Mouse (Mus musculus) lung, postnatal 0 days (tissue): ENCODE measurements at regions not wholly inside any gene's neighbourhood (a gene's known extent, or its start where the extent isn't known, plus 50 kb on each side); places are given as distances from the start of the nearest gene placed in this dataset.

Source experiments
- ATAC-seq: fragments of 200-750 bp; cut with Nextera tagmentation; 2 replicates; pipeline ENCODE4 v1.8.0; 2017; ENCODE audit warnings: moderate library complexity
- DNase-seq: peaks from one replicate; pipeline ENCODE4 v3.0.0-alpha.2; 2016; ENCODE audit warnings: low spot score
- H3K27ac ChIP-seq: fragments of 300-500 bp; sonication (generic); 2 replicates; pipeline ENCODE4 v1.5.1; 2014; ENCODE audit warnings: antibody characterized with exemption, mild to moderate bottlenecking, low read length, mixed read lengths
- H3K27me3 ChIP-seq: fragments of 300-500 bp; sonication (generic); replicated peaks from 2 replicates; pipeline ENCODE4 v1.6.1; 2014; ENCODE audit warnings: low read length, mixed read lengths; ENCODE audit not compliant: insufficient read depth
- H3K36me3 ChIP-seq: fragments of 300-500 bp; sonication (generic); 2 replicates; pipeline ENCODE4 v1.6.1; 2014; ENCODE audit warnings: low read length, mixed read lengths; ENCODE audit not compliant: insufficient read depth
- H3K4me1 ChIP-seq: fragments of 300-500 bp; sonication (generic); 2 replicates; pipeline ENCODE4 v1.6.1; 2014; ENCODE audit warnings: antibody characterized with exemption, low read depth, low read length, mixed read lengths; ENCODE audit not compliant: insufficient read depth
- H3K4me2 ChIP-seq: fragments of 300-500 bp; sonication (generic); replicated peaks from 2 replicates; pipeline ENCODE4 v1.6.1; 2014; ENCODE audit warnings: low read depth, mild to moderate bottlenecking, low read length, moderate library complexity, mixed read lengths
- H3K4me3 ChIP-seq: fragments of 300-500 bp; sonication (generic); 2 replicates; pipeline ENCODE4 v1.5.1; 2014; ENCODE audit warnings: low read depth, low read length
- H3K9ac ChIP-seq: fragments of 300-500 bp; sonication (generic); replicated peaks from 2 replicates; pipeline ENCODE4 v1.6.1; 2014; ENCODE audit warnings: low read depth, mild to moderate bottlenecking
- H3K9me3 ChIP-seq: fragments of 300-500 bp; sonication (generic); 2 replicates; pipeline ENCODE4 v1.6.1; 2016; ENCODE audit warnings: low read length, mixed read lengths
- CTCF ChIP-seq: IDR thresholded peaks from 2 replicates; pipeline ENCODE4 v1.5.1; 2016; ENCODE audit warnings: antibody characterized with exemption, mild to moderate bottlenecking
- EP300 ChIP-seq: IDR thresholded peaks from 2 replicates; pipeline ENCODE4 v1.6.1; 2016; ENCODE audit warnings: antibody characterized with exemption, mild to moderate bottlenecking, control low read depth
- WGBS: fragments of 180-500 bp; shearing (Covaris S2); extraction: QIAGEN DNeasy Blood & Tissue Kit; methylation state at CpG from one replicate; pipeline ENCODE4 v1.1.7; 2014; 5-methylcytosine and 5-hydroxymethylcytosine counted together

- Histone ChIP-seq H3K4me1 (no peaks in the 10 kb centered on the region), H3K9me3 (no peaks in the 10 kb centered on the region), H3K27ac (no peak overlapping the region), H3K27me3 (no peaks in the 10 kb centered on the region), H3K4me3 (no peak overlapping the region), H3K9ac (no peak overlapping the region), H3K4me2 (no peak overlapping the region), H3K36me3 (no peaks in the 10 kb centered on the region)
- TF ChIP-seq EP300 (no peak), CTCF (no peak)
- WGBS: 36% methylated on average over 4 of the region's 4 CpGs
- ATAC-seq: no peak
- DNase-seq: peak; percentile 48
These were observed 338.4 kb upstream of the Gpc6 start for GRCm38 (mm10) chr14:116586742-116587141.

GRCm38 (mm10) chr14:116589529-116589928 lies 335.6 kb upstream of the Gpc6 start:
- DNase-seq: no peak
- no peak for TF ChIP-seq CTCF
- no peak for TF ChIP-seq EP300
- Histone ChIP-seq H3K4me1 (no peaks in the 10 kb centered on the region), H3K9me3 (no peaks in the 10 kb centered on the region), H3K27ac (no peak overlapping the region), H3K9ac (no peak overlapping the region), H3K36me3 (no peaks in the 10 kb centered on the region), H3K4me3 (no peak overlapping the region), H3K4me2 (no peak overlapping the region), H3K27me3 (no peaks in the 10 kb centered on the region)
- no peak for ATAC-seq
- 85% methylated on average over 2 of the region's 2 CpGs for WGBS

- Histone ChIP-seq H3K27me3 (no peaks in the 10 kb centered on the region), H3K9ac (no peak overlapping the region), H3K4me2 (no peak overlapping the region), H3K9me3 (no peaks in the 10 kb centered on the region), H3K4me1 (no peaks in the 10 kb centered on the region), H3K27ac (no peak overlapping the region), H3K36me3 (no peaks in the 10 kb centered on the region), H3K4me3 (no peak overlapping the region)
- DNase-seq (no peak), ATAC-seq (no peak)
- TF ChIP-seq EP300 (no peak), CTCF (no peak)
- 78% methylated on average over 3 of the region's 3 CpGs for WGBS
These were observed 335.0 kb upstream of the Gpc6 start for GRCm38 (mm10) chr14:116590111-116590510.

GRCm38 (mm10) chr14:116608130-116608529 lies 317.0 kb upstream of the Gpc6 start:
- Histone ChIP-seq H3K27me3 (no peaks in the 10 kb centered on the region), H3K27ac (no peak overlapping the region), H3K36me3 (no peaks in the 10 kb centered on the region), H3K4me2 (no peak overlapping the region), H3K9ac (no peak overlapping the region), H3K4me1 (no peaks in the 10 kb centered on the region), H3K4me3 (no peak overlapping the region), H3K9me3 (no peaks in the 10 kb centered on the region)
- no peak for DNase-seq
- no peak for ATAC-seq
- TF ChIP-seq CTCF (no peak), EP300 (no peak)
- 98% methylated on average over 2 of the region's 2 CpGs for WGBS

GRCm38 (mm10) chr14:116611210-116611609 lies 313.9 kb upstream of the Gpc6 start:
- no peak overlapping the region for H3K27ac ChIP-seq
- H3K36me3 ChIP-seq: no peaks in the 10 kb centered on the region
- no peaks in the 10 kb centered on the region for H3K27me3 ChIP-seq
- ATAC-seq (no peak), DNase-seq (no peak)
- H3K4me1 ChIP-seq: no peaks in the 10 kb centered on the region
- H3K9ac ChIP-seq: no peak overlapping the region
- no peak for TF ChIP-seq CTCF
- TF ChIP-seq EP300: no peak
- no peak overlapping the region for H3K4me2 ChIP-seq
- WGBS: 82% methylated on average over 3 of the region's 3 CpGs
- no peak overlapping the region for H3K4me3 ChIP-seq
- no peaks in the 10 kb centered on the region for H3K9me3 ChIP-seq

GRCm38 (mm10) chr14:116632181-116632580 lies 292.9 kb upstream of the Gpc6 start:
- Histone ChIP-seq H3K27ac (no peak overlapping the region), H3K4me2 (no peak overlapping the region), H3K9ac (no peak overlapping the region), H3K36me3 (no peaks in the 10 kb centered on the region), H3K9me3 (no peaks in the 10 kb centered on the region), H3K27me3 (no peaks in the 10 kb centered on the region), H3K4me3 (no peak overlapping the region), H3K4me1 (no peaks in the 10 kb centered on the region)
- ATAC-seq (no peak), DNase-seq (peak; percentile 9)
- 26% methylated on average over 2 of the region's 2 CpGs for WGBS
- TF ChIP-seq EP300 (no peak), CTCF (no peak)

GRCm38 (mm10) chr14:116642091-116642490 lies 283.0 kb upstream of the Gpc6 start:
- no peak for ATAC-seq
- Histone ChIP-seq H3K4me3 (no peak overlapping the region), H3K36me3 (no peaks in the 10 kb centered on the region), H3K9ac (no peak overlapping the region), H3K4me1 (no peaks in the 10 kb centered on the region), H3K9me3 (no peaks in the 10 kb centered on the region), H3K27ac (no peak overlapping the region), H3K4me2 (no peak overlapping the region), H3K27me3 (no peaks in the 10 kb centered on the region)
- no peak for DNase-seq
- TF ChIP-seq EP300 (no peak), CTCF (no peak)
